Mouse (Mus musculus) liver, embryonic 14.5 days (tissue): ENCODE results near the gene Prmt7.

ENCODE experiments used
- CTCF ChIP-seq: IDR thresholded peaks from 2 replicates; pipeline ENCODE4 v1.5.1; 2016; ENCODE audit warnings: antibody characterized with exemption, low read depth, control low read depth
- EP300 ChIP-seq: IDR thresholded peaks from 2 replicates; pipeline ENCODE4 v1.6.1; 2016; ENCODE audit warnings: antibody characterized with exemption, low read depth

DNA sequence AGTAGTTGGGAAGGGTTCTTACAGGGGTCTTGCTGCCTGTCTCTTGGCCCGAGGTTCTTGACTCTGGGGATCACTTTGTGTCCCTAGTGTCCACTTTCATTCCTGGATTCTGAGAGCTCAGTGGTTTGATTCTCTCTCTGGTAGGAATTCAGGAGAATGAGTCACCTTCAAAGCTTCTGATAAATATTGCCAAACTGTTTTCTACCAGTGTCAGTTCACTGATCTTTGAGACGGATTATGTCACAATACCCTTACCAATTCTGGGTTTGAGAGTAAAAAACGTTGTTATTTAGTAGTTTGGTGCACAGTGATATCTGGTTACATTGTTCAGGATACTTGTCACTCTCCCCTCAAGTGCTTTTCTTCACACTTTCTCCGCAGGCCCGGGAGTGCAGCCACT, 69.4 kb downstream of the Prmt7 start:
- TF ChIP-seq CTCF: no peak
- TF ChIP-seq EP300: no peak
